Mouse (Mus musculus) E14TG2a.4 (cell line): ENCODE results near the gene Apoa4.

Experiments used
- H3K27me3 ChIP-seq: 2 replicates; pipeline ENCODE4 v1.6.1; 2014; ENCODE audit warnings: low read length, control low read depth; ENCODE audit not compliant: insufficient read depth
- H3K36me3 ChIP-seq: 2 replicates; pipeline ENCODE4 v1.6.1; 2014; ENCODE audit warnings: low read length, control low read depth; ENCODE audit not compliant: insufficient read depth
- H3K4me1 ChIP-seq: replicated peaks from 2 replicates; pipeline ENCODE4 v1.6.1; 2014; ENCODE audit warnings: low read depth, low read length, control low read depth
- H3K4me3 ChIP-seq: replicated peaks from 2 replicates; pipeline ENCODE4 v1.5.1; 2014; ENCODE audit warnings: mild to moderate bottlenecking, low read length
- H3K9me3 ChIP-seq: 2 replicates; pipeline ENCODE4 v1.6.1; 2014; ENCODE audit warnings: low read length, control low read depth
- CTCF ChIP-seq: conservative IDR thresholded peaks from 2 replicates; pipeline ENCODE4 v1.5.1; 2014; ENCODE audit warnings: low read length
- NANOG ChIP-seq: IDR thresholded peaks from 2 replicates; pipeline ENCODE4 v1.6.1; 2014; ENCODE audit warnings: borderline replicate concordance, low read length, mixed read lengths
- POU5F1 ChIP-seq: IDR thresholded peaks from 2 replicates; pipeline ENCODE4 v1.6.1; 2014; ENCODE audit warnings: low read length, borderline replicate concordance

The Apoa4 gene

GRCm38 (mm10) chr9:46218176-46218575 is 22.3 kb upstream of the Apoa4 start:
- Histone ChIP-seq H3K4me3 (no peak overlapping the region), H3K36me3 (peaks cover 37% of the 10 kb centered on the region), H3K27me3 (no peaks in the 10 kb centered on the region), H3K4me1 (peaks cover 32% of the 10 kb centered on the region), H3K9me3 (no peaks in the 10 kb centered on the region)
- TF ChIP-seq NANOG (no peak), CTCF (no peak), POU5F1 (no peak)

- Histone ChIP-seq H3K36me3 (peaks cover 34% of the 10 kb centered on the region), H3K4me3 (no peak overlapping the region), H3K27me3 (peaks cover 5% of the 10 kb centered on the region; the same call in 1 of the 2 replicates), H3K4me1 (peaks cover 10% of the 10 kb centered on the region), H3K9me3 (no peaks in the 10 kb centered on the region)
- TF ChIP-seq CTCF (no peak), NANOG (no peak), POU5F1 (no peak)
Measured at GRCm38 (mm10) chr9:46223090-46223489, 17.4 kb upstream of the Apoa4 start.

GRCm38 (mm10) chr9:46224101-46224500 is 16.4 kb upstream of the Apoa4 start:
- Histone ChIP-seq H3K4me1 (peaks cover 20% of the 10 kb centered on the region), H3K4me3 (no peak overlapping the region), H3K36me3 (peaks cover 34% of the 10 kb centered on the region), H3K27me3 (peaks cover 13% of the 10 kb centered on the region), H3K9me3 (no peaks in the 10 kb centered on the region)
- no peak for TF ChIP-seq POU5F1
- TF ChIP-seq CTCF = no peak
- no peak for TF ChIP-seq NANOG

GRCm38 (mm10) chr9:46224945-46225660 is 15.4 kb upstream of the Apoa4 start:
- Histone ChIP-seq H3K9me3 (no peaks in the 10 kb centered on the region), H3K4me1 (peaks cover 18% of the 10 kb centered on the region), H3K4me3 (no peak overlapping the region), H3K36me3 (peaks cover 31% of the 10 kb centered on the region), H3K27me3 (peaks cover 19% of the 10 kb centered on the region)
- TF ChIP-seq POU5F1 (no peak), CTCF (no peak), NANOG (no peak)

- TF ChIP-seq POU5F1 (no peak), NANOG (no peak), CTCF (no peak)
- Histone ChIP-seq H3K9me3 (no peaks in the 10 kb centered on the region), H3K4me1 (peaks cover 32% of the 10 kb centered on the region), H3K27me3 (peaks cover 28% of the 10 kb centered on the region), H3K4me3 (no peak overlapping the region), H3K36me3 (peaks cover 10% of the 10 kb centered on the region)
Measured at GRCm38 (mm10) chr9:46227064-46227614, 13.4 kb upstream of the Apoa4 start.

- Histone ChIP-seq H3K4me1 (peaks cover 32% of the 10 kb centered on the region), H3K27me3 (peaks cover 36% of the 10 kb centered on the region), H3K36me3 (0 out of 2 replicates have a peak, but pooled peaks cover under 1% of the 10 kb centered on the region), H3K4me3 (no peak within 1 kb of the TSS; the same call in 1 of the 2 replicates), H3K9me3 (no peaks in the 10 kb centered on the region)
- no peak for TF ChIP-seq POU5F1
- no peak for TF ChIP-seq NANOG
- TF ChIP-seq CTCF = no peak
Measured at GRCm38 (mm10) chr9:46228491-46228890, 12.0 kb upstream of the Apoa4 start, which contains the start of gene Apoa1. Apoa1 (plus strand) TSS chr9:46228580.

GRCm38 (mm10) chr9:46229573-46230449 is 10.7 kb upstream of the Apoa4 start:
- Histone ChIP-seq H3K27me3 (peaks cover 44% of the 10 kb centered on the region), H3K36me3 (no peaks in the 10 kb centered on the region), H3K9me3 (no peaks in the 10 kb centered on the region), H3K4me3 (peak overlapping the region; percentile 79), H3K4me1 (peaks cover 32% of the 10 kb centered on the region)
- TF ChIP-seq NANOG (no peak), CTCF (peak; percentile 50)

GRCm38 (mm10) chr9:46230450-46230975 is 10.0 kb upstream of the Apoa4 start:
- H3K9me3 ChIP-seq = no peaks in the 10 kb centered on the region
- H3K27me3 ChIP-seq = peaks cover 48% of the 10 kb centered on the region
- TF ChIP-seq CTCF (no peak), POU5F1 (no peak)
- H3K4me1 ChIP-seq = peaks cover 32% of the 10 kb centered on the region
- H3K36me3 ChIP-seq = no peaks in the 10 kb centered on the region
- H3K4me3 ChIP-seq = peak overlapping the region; percentile 79
